In genomic region chrX:12841021-12841325, GRCm38 (mm10) we compare ENCODE assay signal across 12 mouse cellular contexts.
DNase-seq lines count a peak whose midpoint lies in the region; ATAC-seq and TF ChIP-seq lines count a peak whose summit lies in the region.
"Had no signal": no experiment of that assay in that cellular context is flagged by ENCODE, and none has a peak within 500 bp of the region (broad histone marks: within the 10 kb centered on the region; RNA-seq: fewer than 3 reads in every experiment).

No protein-coding gene starts in this region.

- H3K4me3 ChIP-seq in gastrocnemius, adult 2 months, result no peak overlapping the region
- H3K4me3 ChIP-seq in neural tube, embryonic 11.5 days (ENCODE audit: low read depth, low read length), result no peak overlapping the region
- H3K4me3 ChIP-seq in hindbrain, embryonic 16.5 days (ENCODE audit: low read length), result no peak overlapping the region
- H3K4me3 ChIP-seq in stomach, embryonic 16.5 days (replicated peaks; ENCODE audit: low read length), result no peak overlapping the region

- no peak for ATAC-seq in neural tube, embryonic 11.5 days (ENCODE audit: insufficient read depth, low FRiP score, low TSS enrichment)
- ATAC-seq in hindbrain, embryonic 16.5 days, result no peak
- ATAC-seq in stomach, embryonic 16.5 days (ENCODE audit: insufficient read depth, low FRiP score), result no peak
- no peak for ATAC-seq in megakaryocyte, adult 5-6 weeks (ENCODE audit: poor library complexity, severe bottlenecking)

- 0 out of 2 replicates have a peak overlapping the region, but pooled peaks have one; percentile 71 for H3K27ac ChIP-seq in gastrocnemius, adult 2 months
- peak overlapping the region; percentile 82 for H3K27ac ChIP-seq in neural tube, embryonic 11.5 days (ENCODE audit: low read depth, low read length)
- H3K27ac ChIP-seq in hindbrain, embryonic 16.5 days (ENCODE audit: low read depth, low read length), result peak overlapping the region; percentile 86
- H3K27ac ChIP-seq in stomach, embryonic 16.5 days (ENCODE audit: low read length), result no peak overlapping the region; the same call in 1 of the 2 replicates
- H3K27ac ChIP-seq: macrophage had no signal

- no peaks in the 10 kb centered on the region for H3K4me1 ChIP-seq in neural tube, embryonic 11.5 days (ENCODE audit: control insufficient read depth, insufficient read depth, low read length)
- no peaks in the 10 kb centered on the region for H3K4me1 ChIP-seq in hindbrain, embryonic 16.5 days (ENCODE audit: control insufficient read depth, insufficient read depth, low read depth, low read length)
- 0 out of 2 replicates have a peak, but pooled peaks cover 3% of the 10 kb centered on the region for H3K4me1 ChIP-seq in stomach, embryonic 16.5 days (ENCODE audit: control insufficient read depth, insufficient read depth, low read length)

- no peak for DNase-seq in gastrocnemius, adult 2 months
- no peak for DNase-seq in gastrocnemius, postnatal 14 days
- DNase-seq in neural tube, embryonic 11.5 days (ENCODE audit: low spot score), result no peak
- no peak for DNase-seq in neural tube, embryonic 10.5 days (ENCODE audit: extremely low spot score, low spot score)
- no peak for DNase-seq in left cerebral cortex, adult 8-10 months (ENCODE audit: low spot score in 2 of 2)
- DNase-seq: adrenal gland, postnatal 25 days; B cell, adult 2 months; kidney, postnatal 14 days had no signal

- intact Hi-C loops in gastrocnemius, adult 2 months (cut with DNase I), result no loop called here
- intact Hi-C loops in gastrocnemius, postnatal 14 days (cut with DNase I; ENCODE audit: low total_unique reads), result loop anchor here (5.0 kb wide), 1 partner anchor 159 kb away; no protein-coding TSS in a partner anchor

- H3K4me2 ChIP-seq in neural tube, embryonic 11.5 days (ENCODE audit: low read depth), result peak overlapping the region; percentile 39; the same call in 1 of the 2 replicates
- H3K4me2 ChIP-seq in hindbrain, embryonic 16.5 days (ENCODE audit: low read length), result peak overlapping the region; percentile 53
- no peak overlapping the region for H3K4me2 ChIP-seq in stomach, embryonic 16.5 days (ENCODE audit: low read depth, low read length)

- no peak overlapping the region for H3K9ac ChIP-seq in neural tube, embryonic 11.5 days (ENCODE audit: low read length)
- H3K9ac ChIP-seq in hindbrain, embryonic 16.5 days (ENCODE audit: low read depth, low read length), result peak overlapping the region; percentile 36; the same call in 1 of the 2 replicates
- peak overlapping the region; percentile 46; the same call in 1 of the 2 replicates for H3K9ac ChIP-seq in stomach, embryonic 16.5 days (ENCODE audit: low read length)

- no peak for TF ChIP-seq CTCF in gastrocnemius, adult 2 months (IDR thresholded peaks at IDR 0.05)

- H3K36me3 ChIP-seq in neural tube, embryonic 11.5 days (ENCODE audit: control insufficient read depth, insufficient read depth, low read length), result no peaks in the 10 kb centered on the region
- no peaks in the 10 kb centered on the region for H3K36me3 ChIP-seq in hindbrain, embryonic 16.5 days (ENCODE audit: control insufficient read depth, insufficient read depth, low read length)
- H3K36me3 ChIP-seq in stomach, embryonic 16.5 days (ENCODE audit: control insufficient read depth, insufficient read depth, low read length), result no peaks in the 10 kb centered on the region

- 66% methylated on average over 3 of the region's 3 CpGs for WGBS in neural tube, embryonic 11.5 days
- WGBS in hindbrain, embryonic 16.5 days, result 66% methylated on average over 3 of the region's 3 CpGs
- WGBS in stomach, embryonic 16.5 days, result 77% methylated on average over 3 of the region's 3 CpGs

- no peaks in the 10 kb centered on the region for H3K27me3 ChIP-seq in neural tube, embryonic 11.5 days (ENCODE audit: control insufficient read depth, insufficient read depth, low read length)
- no peaks in the 10 kb centered on the region for H3K27me3 ChIP-seq in hindbrain, embryonic 16.5 days (replicated peaks; ENCODE audit: control insufficient read depth, insufficient read depth, low read length)
- H3K27me3 ChIP-seq in stomach, embryonic 16.5 days (ENCODE audit: control insufficient read depth, insufficient read depth, low read length), result no peaks in the 10 kb centered on the region; the same call in 1 of the 2 replicates

- no peaks in the 10 kb centered on the region for H3K9me3 ChIP-seq in neural tube, embryonic 11.5 days (ENCODE audit: control insufficient read depth, low read length)
- H3K9me3 ChIP-seq in hindbrain, embryonic 16.5 days (ENCODE audit: control insufficient read depth, low read length), result no peaks in the 10 kb centered on the region
- no peaks in the 10 kb centered on the region for H3K9me3 ChIP-seq in stomach, embryonic 16.5 days (replicated peaks; ENCODE audit: control insufficient read depth, low read length)
